Mouse (Mus musculus) thymus, postnatal 0 days (tissue): ENCODE measurements at regions not wholly inside any gene's neighbourhood (a gene's known extent, or its start where the extent isn't known, plus 50 kb on each side); places are given as distances from the start of the nearest gene placed in this dataset.

Source experiments
- DNase-seq: peaks from one replicate; pipeline ENCODE4 v3.0.0-alpha.2; 2015; ENCODE audit warnings: low spot score

DNA sequence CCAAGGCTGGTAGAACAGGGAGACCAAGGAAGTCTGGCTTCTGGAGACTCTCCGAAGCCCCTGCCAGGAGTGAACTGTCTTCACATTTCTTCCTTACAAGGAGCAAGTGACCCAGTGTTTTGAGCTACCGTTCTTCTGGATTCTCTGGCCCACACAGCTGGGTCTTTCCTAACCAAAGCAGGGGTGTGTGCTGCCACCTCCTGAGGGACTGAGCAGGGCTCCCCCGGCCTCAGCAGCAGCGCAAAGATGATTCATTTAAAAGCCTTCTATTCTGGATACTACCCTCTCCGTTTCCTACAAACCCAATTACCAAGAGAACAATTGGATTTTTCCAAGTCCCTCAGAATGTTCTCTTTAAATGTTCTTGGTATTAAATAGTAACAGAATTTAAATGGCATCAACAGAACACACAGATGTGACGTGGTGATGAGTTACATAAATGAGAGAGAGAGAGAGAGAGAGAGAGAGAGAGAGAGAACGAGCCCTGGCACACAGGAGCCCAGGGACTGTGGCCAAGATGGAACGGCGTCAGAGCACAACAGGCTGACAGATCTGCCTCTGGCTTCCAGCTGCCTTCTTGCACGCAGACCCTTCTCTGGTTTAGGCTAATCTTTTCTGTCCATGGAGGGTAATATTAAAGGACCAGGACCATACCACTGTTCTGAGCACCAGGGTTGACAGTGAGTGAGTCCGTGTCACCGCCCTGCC lies 191.6 kb downstream of the Agtpbp1 start:
- no peak for DNase-seq

DNA sequence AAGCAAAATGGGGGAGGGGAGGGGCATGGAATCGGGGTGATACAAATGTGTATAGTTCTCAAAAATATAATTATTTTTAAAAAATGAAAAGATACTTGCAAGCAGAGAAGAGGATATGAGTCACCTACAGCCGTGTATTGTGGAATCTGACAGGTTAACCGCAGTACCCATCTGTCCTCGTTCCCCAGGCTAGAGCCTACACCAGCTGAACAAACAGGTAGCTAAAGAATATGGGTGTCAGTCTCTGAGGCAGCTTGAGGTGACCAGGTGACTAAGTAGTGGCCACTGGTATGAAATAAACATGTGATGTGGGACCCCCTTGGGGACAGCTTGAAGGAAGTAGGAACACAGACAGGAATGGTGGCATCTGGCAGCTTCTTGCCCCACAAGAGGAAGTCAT lies 192.2 kb downstream of the Agtpbp1 start:
- no peak for DNase-seq

DNA sequence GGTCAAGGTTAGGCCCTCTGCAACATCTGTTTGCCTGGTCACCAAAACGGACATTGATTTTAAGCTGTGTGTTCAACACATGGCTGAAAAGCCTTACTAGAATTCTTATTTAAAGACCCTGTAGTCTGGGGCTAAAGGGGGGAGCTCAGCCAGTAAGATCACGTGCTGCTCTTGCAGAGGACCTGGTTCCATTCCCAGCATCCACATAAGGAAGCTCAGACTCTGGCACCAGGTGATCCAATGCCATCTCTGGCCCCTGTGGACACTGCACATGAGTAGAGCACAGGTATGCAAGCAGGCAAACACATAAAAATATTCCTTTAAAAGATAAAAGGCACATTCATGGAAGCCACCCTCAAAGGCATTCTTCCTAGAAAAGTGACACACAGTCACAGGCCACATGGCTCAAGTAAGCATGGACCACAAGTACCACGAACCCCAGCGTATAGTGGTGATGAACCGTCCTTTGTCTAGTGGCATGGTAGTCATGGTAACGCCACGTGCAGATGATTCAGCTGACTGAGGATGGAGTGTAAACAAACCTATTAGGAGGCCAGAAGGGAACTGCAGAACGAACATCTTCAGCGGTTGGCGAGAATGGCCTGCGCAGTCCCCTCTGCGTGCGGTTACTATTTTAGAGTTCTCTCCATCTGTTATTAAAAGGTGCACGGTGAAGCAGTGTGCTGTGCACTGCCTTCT lies 197.3 kb downstream of the Agtpbp1 start:
- no peak for DNase-seq

DNA sequence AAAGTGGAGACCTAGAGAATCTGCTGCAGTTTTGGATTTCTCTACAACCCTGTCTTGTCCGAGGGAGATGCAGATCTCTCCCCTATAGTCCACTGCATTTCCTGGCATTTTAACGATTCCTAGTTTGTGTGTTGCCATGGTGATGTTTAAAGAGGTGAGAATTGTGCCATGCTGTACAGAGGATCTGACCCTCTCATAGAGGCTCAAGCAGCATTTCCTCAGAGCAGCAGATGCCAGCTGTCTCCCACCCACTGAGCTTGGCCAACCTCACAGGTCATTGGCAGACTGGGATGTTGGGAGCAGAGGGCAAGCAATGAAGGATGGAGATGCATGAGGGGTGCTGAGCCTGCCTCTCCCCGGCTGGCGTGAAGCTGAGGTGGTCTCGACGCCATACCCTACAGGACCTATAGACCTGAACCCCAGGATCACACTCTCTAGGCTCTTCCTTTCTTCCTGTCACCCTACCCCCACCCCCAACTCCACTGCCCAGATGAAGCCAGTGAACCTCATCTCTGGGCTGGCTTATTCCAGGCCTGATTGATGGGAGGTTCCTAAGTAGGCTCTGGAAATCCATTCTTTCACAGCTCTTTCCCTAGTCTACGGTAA lies 198.0 kb downstream of the Agtpbp1 start:
- DNase-seq = no peak

DNA sequence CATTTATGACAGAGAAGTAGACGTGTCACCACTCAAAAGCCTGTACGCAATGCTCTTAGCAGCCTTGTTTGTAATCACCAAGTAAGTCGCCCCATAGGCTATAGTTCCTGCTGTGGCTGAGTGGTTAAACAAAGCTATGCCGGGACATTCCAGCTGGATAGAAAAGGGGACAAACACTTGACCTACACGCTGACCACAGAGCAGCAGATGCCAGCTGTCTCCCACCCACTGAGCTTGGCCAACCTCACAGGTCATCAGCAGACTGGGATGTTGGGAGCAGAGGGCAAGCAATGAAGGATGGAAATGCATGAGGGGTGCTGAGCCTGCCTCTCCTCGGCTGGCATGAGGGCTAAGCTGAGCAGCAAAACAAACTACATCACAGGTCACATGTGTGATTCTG lies 199.2 kb downstream of the Agtpbp1 start:
- DNase-seq = no peak

DNA sequence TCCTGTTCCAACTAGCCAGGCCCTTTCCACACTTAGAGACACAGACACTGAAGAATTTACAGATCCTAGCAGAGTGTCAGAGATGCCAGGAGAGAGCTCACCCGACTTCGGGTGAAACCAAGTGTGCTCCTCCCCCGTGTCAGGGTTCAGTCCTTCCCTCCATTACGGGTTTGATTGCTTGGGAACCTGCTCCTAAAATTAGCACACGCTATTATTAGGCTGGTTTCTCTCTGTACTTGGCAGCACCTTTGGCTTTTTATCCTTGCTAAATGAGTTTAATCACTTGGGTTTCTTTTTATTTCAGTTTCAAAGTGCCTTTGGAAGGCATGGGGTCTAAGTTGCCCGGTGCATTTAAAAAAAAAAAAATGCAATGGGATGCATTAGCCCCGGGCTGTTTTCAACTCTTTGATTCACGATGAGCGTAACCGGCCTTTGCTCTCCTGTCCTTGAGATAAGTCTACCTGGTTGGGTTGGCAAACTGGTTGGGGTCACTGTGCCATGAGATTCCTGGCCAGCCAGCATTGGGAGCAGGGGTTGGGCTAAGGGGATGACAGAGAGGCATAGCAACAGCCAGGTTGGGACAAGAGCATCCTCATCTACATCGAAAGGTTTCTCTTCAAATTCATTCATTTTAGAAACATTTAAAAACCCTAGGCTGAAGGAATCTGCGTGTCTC lies 214.7 kb downstream of the Agtpbp1 start:
- no peak for DNase-seq

DNA sequence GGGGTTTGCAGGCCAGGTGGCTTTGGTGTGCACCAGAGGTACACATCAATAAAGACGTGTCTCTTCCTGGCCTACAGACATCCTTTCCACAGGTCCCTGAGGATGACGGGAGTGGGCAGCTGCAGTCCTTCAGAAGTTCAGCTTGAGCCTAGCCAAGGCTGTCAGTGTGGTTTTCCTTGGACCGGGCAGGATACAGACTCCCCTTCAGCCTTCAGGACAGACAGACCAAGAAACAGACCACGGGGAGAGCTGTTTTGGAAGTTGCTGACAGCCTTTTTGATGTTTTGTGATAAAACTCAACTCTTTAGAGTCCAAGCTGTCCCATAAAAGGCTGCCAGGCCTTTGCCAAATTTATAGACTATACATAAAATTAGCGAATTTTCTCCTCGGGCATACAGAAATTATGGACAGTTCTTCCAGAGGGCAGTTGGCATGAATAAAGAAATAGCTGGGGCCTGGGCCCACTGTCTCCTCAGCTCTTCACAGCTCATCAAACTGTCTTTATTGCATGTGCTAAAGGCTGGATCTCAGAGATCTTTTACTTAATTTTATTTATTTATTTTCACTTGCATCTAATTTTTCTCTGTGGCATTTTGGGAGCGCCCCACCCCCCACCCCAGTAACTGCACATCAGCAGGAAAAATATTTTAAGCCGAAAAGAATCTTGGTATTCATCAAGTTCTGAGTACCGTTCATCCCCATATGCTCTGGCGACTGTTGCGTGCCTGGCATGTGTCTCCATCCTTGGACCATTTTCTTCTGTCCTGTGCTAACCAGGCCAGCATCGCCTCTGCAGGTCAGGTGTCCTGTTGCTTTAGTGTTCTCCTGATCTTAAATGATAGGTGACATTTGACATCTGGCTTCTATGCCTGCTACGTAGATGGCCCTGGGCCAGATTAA lies 216.2 kb downstream of the Agtpbp1 start:
- DNase-seq = no peak

DNA sequence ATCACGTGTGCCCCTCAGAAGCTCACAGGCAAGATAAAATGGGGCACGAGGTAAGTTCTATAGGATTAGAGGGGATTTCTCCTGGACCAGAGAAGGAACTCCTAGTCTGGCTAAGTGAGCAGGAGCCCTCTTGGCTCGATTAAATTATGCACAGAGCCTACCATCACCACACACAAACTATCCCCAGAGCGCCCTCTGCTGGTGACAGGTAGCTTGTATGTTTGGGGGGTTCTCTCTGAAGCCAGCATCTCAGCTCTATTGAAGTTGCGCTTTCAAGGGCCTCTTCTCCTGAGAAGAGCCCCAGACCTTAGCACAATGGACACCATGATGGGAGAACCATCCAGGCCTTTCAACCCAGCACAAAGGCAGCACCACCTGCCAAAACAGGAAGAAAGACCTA lies 219.6 kb downstream of the Agtpbp1 start:
- peak; percentile 59 for DNase-seq

DNA sequence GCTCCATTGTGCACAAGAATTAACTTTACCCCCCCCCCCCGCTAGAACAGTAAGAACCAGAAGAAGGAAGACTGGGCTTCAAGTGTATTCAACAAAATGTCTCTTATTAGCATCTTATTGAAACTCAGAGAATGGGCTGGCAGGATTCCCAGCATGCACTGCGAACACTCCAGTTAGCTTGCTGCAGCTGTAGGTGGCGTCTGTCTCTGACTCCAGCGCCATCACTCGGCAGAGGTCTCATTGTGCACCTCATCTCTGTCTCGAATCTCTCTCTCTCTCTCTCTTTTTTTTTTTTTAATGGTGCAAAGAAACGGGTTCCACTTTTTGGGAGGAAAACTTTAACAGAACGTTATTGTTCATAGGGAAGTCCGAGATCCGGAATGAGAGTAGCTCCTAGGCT lies 221.6 kb downstream of the Agtpbp1 start:
- DNase-seq = no peak

DNA sequence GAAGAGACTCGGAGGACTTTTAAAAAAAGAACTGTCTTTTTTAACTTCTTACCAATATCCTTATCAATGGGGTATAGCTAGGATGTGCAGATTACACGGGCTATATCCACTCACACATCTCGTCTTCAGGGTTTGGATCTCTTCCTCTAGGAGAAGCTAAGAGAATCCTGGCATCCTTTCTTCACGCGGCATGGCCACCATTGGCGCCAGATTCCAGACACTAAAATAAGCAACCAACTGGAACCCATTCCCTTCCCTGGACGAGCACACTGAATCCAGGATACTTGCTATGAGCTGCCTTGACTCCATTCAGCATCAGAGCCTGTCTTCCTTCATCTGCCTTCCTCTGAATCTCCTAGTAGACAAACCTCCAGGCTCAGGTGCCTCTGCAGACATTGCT lies 223.7 kb downstream of the Agtpbp1 start:
- no peak for DNase-seq

DNA sequence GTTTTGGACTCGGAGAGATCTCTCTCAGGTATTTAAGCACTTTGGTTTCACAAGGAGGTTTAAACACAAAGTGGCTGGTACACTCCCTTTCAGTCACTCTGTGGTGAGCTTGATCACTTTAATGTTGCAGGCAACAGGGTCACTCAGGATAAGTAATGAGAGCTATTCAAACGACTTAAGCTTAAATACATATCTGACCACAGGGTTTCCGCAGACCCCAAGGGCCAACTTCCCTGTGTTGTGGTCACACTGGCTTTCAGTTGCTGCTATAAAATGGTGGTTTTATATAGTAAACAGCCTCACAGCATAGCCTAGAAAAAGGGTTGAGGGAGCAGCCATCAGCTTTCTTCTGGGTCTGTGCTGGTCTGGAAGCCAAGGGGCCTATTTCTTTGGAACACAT lies 225.0 kb downstream of the Agtpbp1 start:
- no peak for DNase-seq

DNA sequence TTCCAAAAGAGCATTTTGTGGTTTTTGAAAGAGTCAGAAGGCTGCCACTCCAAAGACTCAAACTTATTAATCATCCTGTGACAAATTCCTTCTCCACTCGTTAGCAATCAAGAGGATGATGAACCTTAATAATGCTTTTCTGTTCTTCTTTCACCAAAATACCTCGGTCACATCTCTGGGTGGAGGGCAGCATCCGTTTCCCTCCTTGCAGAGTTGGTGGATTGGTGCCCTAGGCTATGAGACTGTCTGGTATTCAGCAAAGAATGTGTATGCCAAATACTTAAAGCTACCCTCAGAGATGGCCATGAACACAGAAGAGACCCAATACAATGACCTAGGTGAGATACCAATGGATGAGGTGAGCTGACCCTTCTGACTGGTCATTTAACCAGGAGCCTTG lies 226.6 kb downstream of the Agtpbp1 start:
- no peak for DNase-seq

DNA sequence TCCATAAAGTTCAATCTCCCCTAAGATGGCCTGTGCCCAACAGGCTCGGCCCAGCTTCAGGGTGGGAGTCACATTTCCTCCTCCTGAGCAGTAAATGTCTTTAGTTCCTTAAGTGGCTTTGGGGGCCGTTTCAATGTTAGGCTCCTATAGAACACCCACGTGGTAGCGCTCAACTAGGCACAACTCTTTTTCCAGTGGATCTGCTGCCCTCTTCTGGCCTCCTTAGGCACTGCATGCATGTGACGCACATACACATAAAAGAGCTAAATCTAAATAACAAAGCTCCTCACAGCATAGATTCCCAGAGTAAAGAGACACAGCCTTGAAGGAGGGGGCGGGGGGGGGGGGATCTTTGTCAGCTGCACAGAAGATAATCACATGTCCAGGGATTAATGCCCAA lies 233.6 kb downstream of the Agtpbp1 start:
- DNase-seq = no peak

DNA sequence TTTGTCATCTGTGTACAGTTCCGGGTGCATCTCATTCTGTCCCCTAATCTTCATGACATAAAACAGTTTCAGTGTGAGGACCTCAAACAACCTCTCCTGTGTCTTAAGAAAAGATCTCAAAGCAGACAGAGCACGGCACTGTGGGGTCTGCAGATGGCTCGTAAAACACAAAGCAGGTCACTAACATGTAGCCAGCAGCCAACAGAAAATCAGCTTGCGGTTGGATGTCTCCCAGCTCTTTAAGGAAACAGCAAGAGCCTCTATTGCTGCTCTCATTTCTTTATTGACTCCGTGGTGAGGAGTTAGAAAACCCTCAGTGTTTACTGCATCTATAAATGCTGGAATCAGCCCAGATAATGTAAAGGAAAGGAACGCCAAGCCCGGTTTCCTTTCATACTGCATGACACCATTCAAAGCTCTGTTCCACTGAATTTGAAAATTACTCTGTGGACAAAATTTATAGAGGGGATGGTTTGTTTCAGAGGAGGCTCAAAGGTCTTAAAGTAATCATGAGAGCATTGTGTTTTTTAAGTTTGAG lies 234.3 kb downstream of the Agtpbp1 start:
- DNase-seq = no peak

DNA sequence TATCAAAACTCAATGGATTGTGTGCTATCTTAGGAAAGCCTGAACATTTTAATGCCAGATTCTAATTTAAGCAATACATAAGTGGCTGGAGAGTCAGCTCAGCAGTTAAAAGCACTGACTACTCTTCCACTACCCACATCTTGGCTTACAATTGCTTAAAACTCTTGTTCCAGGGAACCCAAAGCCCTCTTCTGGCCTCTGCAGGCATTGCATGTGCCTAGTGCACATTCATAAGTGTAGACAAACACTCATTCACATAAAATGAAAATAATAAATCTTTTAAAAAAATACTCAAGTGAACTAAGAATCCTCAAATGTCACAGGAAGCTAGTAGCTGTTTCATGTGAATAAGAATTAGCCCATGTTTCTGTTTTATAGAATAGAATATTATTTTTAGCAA lies 236.5 kb downstream of the Agtpbp1 start:
- DNase-seq = no peak

DNA sequence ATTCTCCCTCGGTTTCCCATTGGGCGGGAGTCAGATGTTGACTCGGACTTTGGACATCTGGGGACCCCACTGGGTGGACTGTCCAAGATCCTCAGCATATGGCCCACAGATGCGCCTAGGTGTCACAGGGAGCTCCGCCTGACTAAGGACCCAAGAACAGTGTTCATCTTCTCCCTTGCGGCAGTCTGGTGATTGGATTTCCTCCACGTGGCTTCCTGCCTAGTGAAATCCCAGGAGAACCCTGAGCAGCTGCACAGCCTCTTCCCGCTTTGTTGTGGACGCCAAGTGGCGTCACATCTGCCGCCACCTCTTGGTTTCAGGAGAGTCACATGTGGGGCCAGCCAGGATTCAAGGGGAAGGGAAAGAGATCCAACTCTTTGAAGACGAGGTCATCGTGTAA lies 243.2 kb downstream of the Agtpbp1 start:
- no peak for DNase-seq

DNA sequence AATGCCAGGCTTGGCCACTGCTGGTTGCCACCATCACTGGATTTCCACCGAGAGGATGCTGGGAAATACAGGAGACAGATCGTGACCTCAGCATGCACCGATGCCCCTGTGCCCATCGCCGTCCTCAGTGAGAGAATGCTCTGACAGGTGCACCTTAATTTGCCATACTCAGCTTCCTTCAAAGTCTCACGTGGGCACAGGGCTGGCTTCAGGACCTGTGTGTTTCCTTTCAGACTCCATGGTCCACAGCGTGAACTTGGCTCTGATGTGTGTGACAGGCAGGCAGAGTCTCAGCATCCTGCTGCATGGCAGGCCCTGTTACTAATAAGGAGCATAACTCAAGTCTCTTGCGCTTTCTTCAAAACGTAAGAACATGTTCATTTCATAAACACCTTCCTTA lies 246.6 kb downstream of the Agtpbp1 start:
- DNase-seq = no peak

DNA sequence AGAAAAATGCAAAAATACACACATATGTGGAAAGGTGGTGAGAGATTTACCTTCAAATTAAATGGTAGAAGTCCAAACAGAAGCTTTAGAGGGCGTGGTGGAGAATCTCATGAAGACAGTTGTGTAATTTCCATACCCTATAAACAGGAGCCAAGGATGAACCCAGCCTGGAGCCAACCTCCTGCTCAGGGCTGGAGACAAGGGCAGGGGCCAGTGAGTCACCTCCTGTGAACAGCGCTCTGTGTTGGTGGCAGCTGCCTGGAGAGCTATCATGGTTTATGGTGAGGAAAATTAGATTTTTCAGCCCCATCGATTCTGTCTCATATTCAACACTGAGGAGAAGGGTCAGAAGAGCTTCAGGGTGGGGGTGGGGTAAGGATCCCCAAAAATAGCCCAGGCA lies 261.1 kb downstream of the Agtpbp1 start:
- no peak for DNase-seq

DNA sequence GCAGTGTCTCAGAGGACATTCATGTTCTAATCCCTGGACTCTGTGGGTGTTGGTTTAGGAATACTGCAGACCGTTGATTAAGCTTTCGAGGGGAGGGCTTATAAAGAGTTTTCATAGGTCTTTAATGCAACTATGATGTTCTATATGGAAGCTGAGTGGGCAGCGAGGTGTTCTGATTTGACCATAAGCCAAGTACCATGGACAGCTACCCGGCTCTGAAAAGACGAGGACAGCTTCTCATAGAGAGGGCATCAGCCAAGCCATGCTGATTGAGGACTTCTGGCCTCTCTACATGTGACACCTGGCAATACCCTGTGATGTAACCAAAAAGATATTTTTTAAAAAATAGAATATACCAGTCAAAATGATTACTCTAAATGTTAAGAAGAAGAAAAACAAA lies 261.6 kb downstream of the Agtpbp1 start:
- DNase-seq = no peak

DNA sequence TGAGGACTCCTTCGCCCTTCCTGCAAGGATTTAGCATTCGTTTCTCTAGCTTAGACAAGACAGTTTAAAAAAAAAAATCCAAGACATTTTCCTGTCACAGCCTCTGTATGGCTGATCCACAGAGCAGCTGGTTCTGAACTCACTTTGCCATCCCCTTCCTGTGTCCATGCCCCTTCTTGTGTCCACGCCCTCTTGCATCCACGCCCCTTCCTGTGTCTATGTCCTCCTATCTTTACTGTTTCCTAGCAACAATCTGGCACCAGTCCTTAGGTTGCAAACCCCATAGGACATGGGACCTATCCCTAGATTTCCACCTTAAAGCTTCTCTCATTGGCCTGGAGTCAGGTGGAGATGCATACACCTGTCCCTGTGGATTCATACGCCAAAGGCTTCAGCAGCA lies 264.8 kb downstream of the Agtpbp1 start:
- DNase-seq = no peak

DNA sequence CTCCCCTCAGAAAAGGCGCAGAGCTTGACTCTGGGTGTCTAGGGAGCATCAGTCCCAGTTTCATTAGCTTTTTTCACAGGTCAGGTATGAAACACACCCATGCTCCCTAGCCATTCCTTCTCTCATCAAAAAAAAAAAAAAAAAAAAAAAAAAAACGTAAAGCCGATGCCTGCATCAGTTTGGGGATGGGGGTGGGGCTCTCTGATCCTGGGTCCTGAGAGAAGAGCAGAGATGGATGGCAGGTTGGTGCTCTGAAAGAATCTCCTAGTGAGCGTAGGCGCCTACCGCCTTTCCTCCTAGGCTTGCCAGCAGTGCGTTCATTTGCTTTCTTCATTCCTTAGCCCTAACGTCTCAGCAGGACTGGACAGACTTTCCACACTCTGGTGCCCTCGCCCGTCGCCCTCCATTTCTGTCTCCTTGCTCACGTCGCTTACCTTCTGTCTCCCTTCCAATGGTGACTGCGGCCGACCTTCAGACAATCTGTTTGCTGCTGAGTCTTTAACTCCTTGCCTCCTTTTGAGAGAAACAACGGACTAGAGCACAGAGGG lies 267.5 kb downstream of the Agtpbp1 start:
- no peak for DNase-seq
